ENCODE assay signal across 8 mouse cellular contexts in genomic region chr13:13481033-13481432, GRCm38 (mm10). TPM values are rescaled to one million over a fixed set of nuclear protein-coding genes. Genes with fewer than 3 reads are reported as not detected.
DNase-seq lines count a peak whose midpoint lies in the region; ATAC-seq and TF ChIP-seq lines count a peak whose summit lies in the region.

No protein-coding gene starts in this region.

- H3K9me3 ChIP-seq in kidney, postnatal 0 days (replicated peaks; ENCODE audit: low read length) = no peaks in the 10 kb centered on the region
- H3K9me3 ChIP-seq in hindbrain, postnatal 0 days (ENCODE audit: low read length) = no peaks in the 10 kb centered on the region
- no peaks in the 10 kb centered on the region for H3K9me3 ChIP-seq in midbrain, embryonic 10.5 days (replicated peaks)

- H3K36me3 ChIP-seq in kidney, postnatal 0 days (ENCODE audit: insufficient read depth, low read length) = peaks cover 15% of the 10 kb centered on the region; the same call in 1 of the 2 replicates
- H3K36me3 ChIP-seq in hindbrain, postnatal 0 days (ENCODE audit: insufficient read depth, low read length) = no peaks in the 10 kb centered on the region
- no peaks in the 10 kb centered on the region for H3K36me3 ChIP-seq in midbrain, embryonic 10.5 days

- no peak for TF ChIP-seq CTCF in kidney, postnatal 0 days (IDR thresholded peaks at IDR 0.05; ENCODE audit: low read depth)
- TF ChIP-seq CTCF in hindbrain, postnatal 0 days (IDR thresholded peaks at IDR 0.05; ENCODE audit: low read depth) = no peak

- H3K4me1 ChIP-seq in kidney, postnatal 0 days (replicated peaks; ENCODE audit: insufficient read depth, low read length) = no peaks in the 10 kb centered on the region
- no peaks in the 10 kb centered on the region for H3K4me1 ChIP-seq in hindbrain, postnatal 0 days (ENCODE audit: insufficient read depth, low read length)
- peaks cover 57% of the 10 kb centered on the region for H3K4me1 ChIP-seq in midbrain, embryonic 10.5 days

- no peak for ATAC-seq in kidney, postnatal 0 days (replicated peaks; ENCODE audit: low FRiP score, low read depth)
- peak; percentile 90 for ATAC-seq in hindbrain, postnatal 0 days

- no peaks in the 10 kb centered on the region for H3K27me3 ChIP-seq in kidney, postnatal 0 days (ENCODE audit: insufficient read depth, low read length)
- H3K27me3 ChIP-seq in hindbrain, postnatal 0 days (ENCODE audit: insufficient read depth, low read length) = no peaks in the 10 kb centered on the region
- H3K27me3 ChIP-seq in midbrain, embryonic 10.5 days (ENCODE audit: low read depth, poor library complexity, severe bottlenecking) = no peaks in the 10 kb centered on the region

- H3K4me3 ChIP-seq in kidney, postnatal 0 days (replicated peaks; ENCODE audit: low read depth, low read length) = no peak overlapping the region
- H3K4me3 ChIP-seq in hindbrain, postnatal 0 days (ENCODE audit: low read length) = no peak overlapping the region
- H3K4me3 ChIP-seq in midbrain, embryonic 10.5 days = no peak overlapping the region

- H3K4me2 ChIP-seq in kidney, postnatal 0 days (ENCODE audit: low read length) = no peak overlapping the region
- H3K4me2 ChIP-seq in hindbrain, postnatal 0 days (ENCODE audit: low read depth, low read length) = no peak overlapping the region

- DNase-seq in kidney, postnatal 0 days (ENCODE audit: low spot score) = peak; percentile 43
- DNase-seq in kidney, adult 11 months = no peak
- peak; percentile 41 to 60 for DNase-seq in cerebellum, adult 18-20 months
- peak; percentile 32 to 67 for DNase-seq in gastrocnemius, adult 8-10 months (ENCODE audit: low spot score in 2 of 2)
- DNase-seq in hindbrain, postnatal 0 days (ENCODE audit: low spot score) = peak; percentile 73
- peak; percentile 15 for DNase-seq in midbrain, embryonic 10.5 days (ENCODE audit: low spot score)
- no peak for DNase-seq in thymus, adult 18-20 months
- DNase-seq in thymus, postnatal 36 days = no peak

- 58% methylated on average over 5 of the region's 5 CpGs for WGBS in kidney, postnatal 0 days
- WGBS in hindbrain, postnatal 0 days = 22% methylated on average over 5 of the region's 5 CpGs
- whole genome bisulfite sequencing in midbrain, embryonic 10.5 days = 51% methylated on average over 5 of the region's 5 CpGs

- H3K9ac ChIP-seq in kidney, postnatal 0 days (ENCODE audit: low read depth, low read length) = no peak overlapping the region
- H3K9ac ChIP-seq in hindbrain, postnatal 0 days (replicated peaks; ENCODE audit: low read length) = no peak overlapping the region

- H3K27ac ChIP-seq in kidney, postnatal 0 days = no peak overlapping the region
- H3K27ac ChIP-seq in hindbrain, postnatal 0 days = peak overlapping the region; percentile 54; the same call in 1 of the 2 replicates
- peak overlapping the region; percentile 42; the same call in 1 of the 2 replicates for H3K27ac ChIP-seq in midbrain, embryonic 10.5 days (replicated peaks)

RNA-seq across cellular contexts. Expression of gene Nid1, which starts 43.7 kb away (rescaled TPM):
- polyA plus RNA-seq in kidney, postnatal 0 days (2015; fragmentation: Nextera tagmentation; extraction: Ambion mirVana) = 90.1 and 93.8 TPM in 2 replicates
- 10 to 100 TPM; 19.1 to 33.3 (median 24.4) TPM for total RNA-seq in gastrocnemius, adult 8-10 months (2022)
- 120 and 136 TPM in 2 replicates for total RNA-seq in hindbrain, postnatal 0 days (2014; rRNA removed)
- polyA plus RNA-seq in hindbrain, postnatal 0 days (2015; fragmentation: Nextera tagmentation; extraction: Ambion mirVana) = 51.9 and 56.7 TPM in 2 replicates
- polyA plus RNA-seq in midbrain, embryonic 10.5 days (2016; fragmentation: Nextera tagmentation; extraction: Ambion mirVana) = 38.3 and 49.5 TPM in 2 replicates

Comparison
In these comparisons a context has a peak if more than half of its experiments do, and no peak if none do; other contexts are left out.
1. DNase-seq: peak in kidney, postnatal 0 days (single experiment), cerebellum, adult 18-20 months (2 of 2), gastrocnemius, adult 8-10 months (2 of 2), hindbrain, postnatal 0 days (single experiment) and midbrain, embryonic 10.5 days (single experiment); none in kidney, adult 11 months (single experiment), thymus, adult 18-20 months (0 of 2) and thymus, postnatal 36 days (0 of 2).